Mouse (Mus musculus) neural tube, postnatal 0 days (tissue): Measurements from ENCODE around the gene Spock1. TPM values are rescaled to one million over a fixed set of nuclear protein-coding genes. Genes with fewer than 3 reads are reported as not detected.

Experiments used
- polyA plus RNA-seq: library from polyadenylated mRNA; unstranded; fragments of >200 nt; fragmentation: Nextera tagmentation; extraction: Ambion mirVana; gene quantifications from 2 replicates; pipeline ENCODE4 v1.2.1, GENCODE M21; 2015

Gene Spock1
- 106 and 116 TPM in 2 replicates for polyA plus RNA-seq

GRCm38 (mm10) chr13:57908266-57908582 is at the start of gene Spock1:
Gene Spock1 (minus strand): TSS chr13:57908332.

Other genes starting within 250 kb of the Spock1 start
- 13.4 and 15.6 TPM in 2 replicates for gene Klhl3, start 205.3 kb upstream of the Spock1 start, polyA plus RNA-seq
- gene Hnrnpa0, start 220.2 kb upstream of the Spock1 start, polyA plus RNA-seq: 46.2 and 51.9 TPM in 2 replicates
- gene Idnk, start 249.3 kb upstream of the Spock1 start, polyA plus RNA-seq: 57.1 and 63.7 TPM in 2 replicates